In the genomic region with DNA sequence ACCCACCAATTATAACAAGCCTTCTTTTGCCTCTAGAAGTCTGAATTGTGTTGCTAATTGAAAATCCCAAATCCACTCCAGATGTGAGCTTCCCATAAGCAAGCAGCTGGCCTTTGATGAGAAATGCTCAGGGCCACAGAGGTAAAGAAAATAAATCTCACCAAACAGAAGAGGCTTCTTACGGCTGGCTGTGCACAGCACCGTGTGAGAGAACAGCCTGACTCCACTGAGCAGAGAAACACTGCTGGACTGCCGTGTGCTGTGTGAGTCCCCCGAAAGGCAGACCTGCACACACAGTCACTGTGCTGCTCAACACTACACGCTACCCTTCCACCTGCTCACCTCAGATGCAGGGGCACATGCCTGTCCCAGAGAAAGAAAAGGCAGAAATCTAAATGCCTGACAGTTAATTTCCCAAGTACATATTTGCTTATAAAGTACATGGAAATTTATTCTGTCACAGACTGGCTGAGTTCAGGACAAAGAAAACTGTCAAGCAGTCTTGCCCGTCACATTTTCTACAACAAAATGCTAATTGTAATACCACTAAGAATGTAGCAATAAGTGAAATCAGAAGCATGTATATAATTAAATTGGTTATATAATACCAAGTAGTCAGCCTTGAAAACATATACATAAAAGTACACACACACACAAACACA, we compare ENCODE assay signal across 11 mouse cellular contexts.
DNase-seq lines count a peak whose midpoint lies in the region; ATAC-seq and TF ChIP-seq lines count a peak whose summit lies in the region.
"Had no signal": no experiment of that assay in that cellular context is flagged by ENCODE, and none has a peak within 500 bp of the region (broad histone marks: within the 10 kb centered on the region; RNA-seq: fewer than 3 reads in every experiment).

No protein-coding gene starts in this region.

- H3K9ac ChIP-seq in midbrain, postnatal 0 days (replicated peaks; ENCODE audit: low read length, poor library complexity, severe bottlenecking), result no peak overlapping the region
- H3K9ac ChIP-seq in forebrain, postnatal 0 days, result no peak overlapping the region
- H3K9ac ChIP-seq in limb, embryonic 14.5 days (ENCODE audit: low read depth, low read length, severe bottlenecking), result no peak overlapping the region
- H3K9ac ChIP-seq: liver, embryonic 13.5 days had no signal

- H3K9me3 ChIP-seq in midbrain, embryonic 10.5 days (replicated peaks), result no peaks in the 10 kb centered on the region
- H3K9me3 ChIP-seq in midbrain, postnatal 0 days (ENCODE audit: low read length), result no peaks in the 10 kb centered on the region
- H3K9me3 ChIP-seq in forebrain, postnatal 0 days (ENCODE audit: low read length), result no peaks in the 10 kb centered on the region
- no peaks in the 10 kb centered on the region for H3K9me3 ChIP-seq in limb, embryonic 14.5 days (ENCODE audit: control insufficient read depth, low read length)
- H3K9me3 ChIP-seq: liver, embryonic 13.5 days had no signal

- DNase-seq in midbrain, embryonic 10.5 days (ENCODE audit: low spot score), result peak; percentile 16
- DNase-seq in midbrain, postnatal 0 days (ENCODE audit: low spot score), result no peak
- DNase-seq in forebrain, postnatal 0 days, result peak; percentile 14
- peak; percentile 65 for DNase-seq in limb, embryonic 14.5 days (ENCODE audit: low spot score)
- DNase-seq in left cerebral cortex, postnatal 25 days (ENCODE audit: low spot score in 2 of 2), result no peak
- no peak for DNase-seq in thymus, postnatal 0 days (ENCODE audit: low spot score)
- no peak for DNase-seq in thymus, adult 2 months
- DNase-seq in heart, postnatal 10 days, result no peak
- DNase-seq: gastrocnemius, postnatal 10 days; kidney, postnatal 36 days; liver, embryonic 13.5 days had no signal

- WGBS in midbrain, embryonic 10.5 days, result 35% methylated on average over 6 of the region's 6 CpGs
- 19% methylated on average over 6 of the region's 6 CpGs for WGBS in midbrain, postnatal 0 days
- WGBS in forebrain, postnatal 0 days, result 21% methylated on average over 6 of the region's 6 CpGs
- 19% methylated on average over 6 of the region's 6 CpGs for WGBS in limb, embryonic 14.5 days
- 98% methylated on average over 6 of the region's 6 CpGs for WGBS in thymus, adult 2 months

- no peak overlapping the region for H3K4me2 ChIP-seq in midbrain, postnatal 0 days (ENCODE audit: low read depth, low read length, poor library complexity, severe bottlenecking)
- no peak overlapping the region for H3K4me2 ChIP-seq in forebrain, postnatal 0 days (ENCODE audit: low read depth)
- H3K4me2 ChIP-seq in limb, embryonic 14.5 days (replicated peaks; ENCODE audit: low read depth, low read length, severe bottlenecking), result no peak overlapping the region
- H3K4me2 ChIP-seq: liver, embryonic 13.5 days had no signal

- no peak for TF ChIP-seq POLR2A in limb, embryonic 14.5 days (IDR thresholded peaks at IDR 0.05; ENCODE audit: borderline replicate concordance, extremely low read depth, insufficient read depth, insufficient read length)
- TF ChIP-seq POLR2A in thymus, adult 2 months (IDR thresholded peaks at IDR 0.05; ENCODE audit: control insufficient read depth, extremely low read depth, insufficient read depth, low read length, poor library complexity), result no peak

- no peak for TF ChIP-seq CTCF in midbrain, postnatal 0 days (IDR thresholded peaks at IDR 0.05)
- no peak for TF ChIP-seq CTCF in forebrain, postnatal 0 days (IDR thresholded peaks at IDR 0.05; ENCODE audit: low read depth)
- TF ChIP-seq CTCF in thymus, adult 2 months (IDR thresholded peaks at IDR 0.05; ENCODE audit: borderline replicate concordance, control insufficient read depth, extremely low read depth, insufficient read depth, low read length, poor library complexity), result no peak

- intact Hi-C loops in left cerebral cortex, postnatal 25 days (cut with DNase I), result no loop called here
- intact Hi-C loops in heart, postnatal 10 days (cut with DNase I), result no loop called here

- H3K4me3 ChIP-seq in midbrain, embryonic 10.5 days, result no peak overlapping the region
- no peak overlapping the region for H3K4me3 ChIP-seq in midbrain, postnatal 0 days (ENCODE audit: low read depth, low read length)
- H3K4me3 ChIP-seq in forebrain, postnatal 0 days (ENCODE audit: low read depth, low read length), result no peak overlapping the region
- no peak overlapping the region for H3K4me3 ChIP-seq in limb, embryonic 14.5 days (replicated peaks; ENCODE audit: low read length)
- H3K4me3 ChIP-seq in thymus, adult 2 months (ENCODE audit: control insufficient read depth, insufficient read depth, low read length), result no peak overlapping the region
- H3K4me3 ChIP-seq: liver, embryonic 13.5 days had no signal

- H3K27me3 ChIP-seq in midbrain, embryonic 10.5 days (ENCODE audit: low read depth, poor library complexity, severe bottlenecking), result no peaks in the 10 kb centered on the region
- no peaks in the 10 kb centered on the region for H3K27me3 ChIP-seq in midbrain, postnatal 0 days (ENCODE audit: insufficient read depth, low read length)
- no peaks in the 10 kb centered on the region for H3K27me3 ChIP-seq in forebrain, postnatal 0 days (ENCODE audit: insufficient read depth, low read length)
- H3K27me3 ChIP-seq in limb, embryonic 14.5 days (ENCODE audit: control insufficient read depth, insufficient read depth, low read length), result no peaks in the 10 kb centered on the region
- H3K27me3 ChIP-seq in thymus, adult 2 months (ENCODE audit: control insufficient read depth, insufficient read depth, low read length), result no peaks in the 10 kb centered on the region
- H3K27me3 ChIP-seq: liver, embryonic 13.5 days had no signal

- H3K27ac ChIP-seq in midbrain, embryonic 10.5 days (replicated peaks), result peak overlapping the region; percentile 74
- H3K27ac ChIP-seq in midbrain, postnatal 0 days (ENCODE audit: low read depth, low read length), result no peak overlapping the region
- H3K27ac ChIP-seq in forebrain, postnatal 0 days (ENCODE audit: low read depth, low read length), result peak overlapping the region; percentile 46; the same call in 1 of the 2 replicates
- peak overlapping the region; percentile 44 for H3K27ac ChIP-seq in limb, embryonic 14.5 days (replicated peaks; ENCODE audit: low read depth, low read length)
- no peak overlapping the region for H3K27ac ChIP-seq in thymus, adult 2 months (ENCODE audit: control insufficient read depth, insufficient read depth, low read length)
- H3K27ac ChIP-seq: liver, embryonic 13.5 days had no signal

- no peak for ATAC-seq in midbrain, postnatal 0 days (ENCODE audit: low FRiP score)
- ATAC-seq in forebrain, postnatal 0 days, result peak; percentile 55
- peak; percentile 85 for ATAC-seq in limb, embryonic 14.5 days (ENCODE audit: low FRiP score, low read depth)

- peaks cover 55% of the 10 kb centered on the region for H3K36me3 ChIP-seq in midbrain, embryonic 10.5 days
- peaks cover 49% of the 10 kb centered on the region for H3K36me3 ChIP-seq in midbrain, postnatal 0 days (ENCODE audit: insufficient read depth, low read length)
- peaks cover 64% of the 10 kb centered on the region for H3K36me3 ChIP-seq in forebrain, postnatal 0 days (ENCODE audit: insufficient read depth)
- peaks cover 74% of the 10 kb centered on the region for H3K36me3 ChIP-seq in limb, embryonic 14.5 days (ENCODE audit: control insufficient read depth, insufficient read depth, low read length)
- peaks cover 71% of the 10 kb centered on the region for H3K36me3 ChIP-seq in thymus, adult 2 months (ENCODE audit: control insufficient read depth, insufficient read depth, low read length)

- peaks cover 20% of the 10 kb centered on the region for H3K4me1 ChIP-seq in midbrain, embryonic 10.5 days
- no peaks in the 10 kb centered on the region for H3K4me1 ChIP-seq in midbrain, postnatal 0 days (ENCODE audit: insufficient read depth, low read length)
- H3K4me1 ChIP-seq in forebrain, postnatal 0 days (ENCODE audit: insufficient read depth), result no peaks in the 10 kb centered on the region
- H3K4me1 ChIP-seq in limb, embryonic 14.5 days (ENCODE audit: control insufficient read depth, insufficient read depth, low read length), result peaks cover 5% of the 10 kb centered on the region; the same call in 1 of the 2 replicates
- H3K4me1 ChIP-seq in thymus, adult 2 months (replicated peaks; ENCODE audit: control insufficient read depth, insufficient read depth, low read length), result no peaks in the 10 kb centered on the region
- H3K4me1 ChIP-seq: liver, embryonic 13.5 days had no signal

Comparison
In these comparisons a context has a peak if more than half of its experiments do, and no peak if none do; other contexts are left out.
1. DNase-seq: peak in midbrain, embryonic 10.5 days (single experiment), forebrain, postnatal 0 days (single experiment) and limb, embryonic 14.5 days (single experiment); none in midbrain, postnatal 0 days (single experiment), left cerebral cortex, postnatal 25 days (0 of 2), thymus, postnatal 0 days (single experiment), thymus, adult 2 months (single experiment) and heart, postnatal 10 days (0 of 2).
2. H3K27ac ChIP-seq: peak in midbrain, embryonic 10.5 days (single experiment), forebrain, postnatal 0 days (single experiment) and limb, embryonic 14.5 days (single experiment); none in midbrain, postnatal 0 days (single experiment) and thymus, adult 2 months (single experiment).